Mouse (Mus musculus) myocyte (in vitro differentiated cells): ENCODE results near the gene Zbtb38.

Source experiments
- CEBPB ChIP-seq: IDR thresholded peaks from 2 replicates; pipeline ENCODE4 v1.6.1; 2011; ENCODE audit warnings: mild to moderate bottlenecking, moderate library complexity; ENCODE audit not compliant: poor library complexity, insufficient read depth, severe bottlenecking
- E2F4 ChIP-seq: IDR thresholded peaks from one replicate; pipeline ENCODE4 v1.6.1; 2011; ENCODE audit warnings: mild to moderate bottlenecking, control low read depth, moderate library complexity; ENCODE audit not compliant: insufficient read depth
- MAX ChIP-seq: IDR thresholded peaks from one replicate; pipeline ENCODE4 v1.6.1; 2011; ENCODE audit warnings: low read depth, mild to moderate bottlenecking, control low read depth
- MYOD1 ChIP-seq, 3 experiments: IDR thresholded peaks; one replicate each; pipeline ENCODE4 v1.6.1; 2011; ENCODE audit warnings: control low read depth in 2 of 3, low read depth in 2 of 3, mild to moderate bottlenecking in 2 of 3, moderate library complexity in 1 of 3; ENCODE audit not compliant: insufficient read length in 2 of 3, control insufficient read depth in 1 of 3
- MYOG ChIP-seq, 3 experiments: IDR thresholded peaks; one replicate each; pipeline ENCODE4 v1.6.1; 2011; ENCODE audit warnings: control low read depth in 2 of 3, low read depth in 2 of 3, mild to moderate bottlenecking in 2 of 3; ENCODE audit not compliant: insufficient read length in 2 of 3, control insufficient read depth in 1 of 3, insufficient read depth in 1 of 3
- POLR2A ChIP-seq: IDR thresholded peaks from one replicate; pipeline ENCODE4 v1.6.1; 2011; ENCODE audit warnings: low read depth, mild to moderate bottlenecking, control low read depth, moderate library complexity; ENCODE audit not compliant: insufficient read length
- POLR2AphosphoS2 ChIP-seq: IDR thresholded peaks from one replicate; pipeline ENCODE4 v1.6.1; 2011; ENCODE audit warnings: low read depth, control low read depth; ENCODE audit not compliant: insufficient read length
- REST ChIP-seq: IDR thresholded peaks from one replicate; pipeline ENCODE4 v1.6.1; 2011; ENCODE audit warnings: mild to moderate bottlenecking, control low read depth, moderate library complexity; ENCODE audit not compliant: insufficient read depth, insufficient read length
- SRF ChIP-seq: IDR thresholded peaks from one replicate; pipeline ENCODE4 v1.6.1; 2011; ENCODE audit warnings: low read depth; ENCODE audit not compliant: control insufficient read depth, insufficient read length
- TCF12 ChIP-seq: IDR thresholded peaks from one replicate; pipeline ENCODE4 v1.6.1; 2011; ENCODE audit warnings: mild to moderate bottlenecking, control low read depth; ENCODE audit not compliant: poor library complexity, insufficient read depth, severe bottlenecking
- USF1 ChIP-seq: IDR thresholded peaks from one replicate; pipeline ENCODE4 v1.6.1; 2011; ENCODE audit warnings: low read depth, mild to moderate bottlenecking, control low read depth, moderate library complexity

- TF ChIP-seq POLR2A (no peak), TCF12 (no peak), CEBPB (no peak), SRF (no peak), POLR2AphosphoS2 (no peak), USF1 (no peak), E2F4 (no peak), MAX (no peak), MYOG (IDR thresholded peaks at IDR 0.05; ENCODE audit: control insufficient read depth in 1 of 3, insufficient read depth in 1 of 3, insufficient read length in 2 of 3, low read depth in 2 of 3) (no peak), MYOD1 (IDR thresholded peaks at IDR 0.05; ENCODE audit: control insufficient read depth in 1 of 3, insufficient read length in 2 of 3, low read depth in 2 of 3) (no peak), REST (no peak)
These were observed 44.7 kb upstream of the Zbtb38 start for GRCm38 (mm10) chr9:96797311-96797710.
